In genomic region chr13:54260318-54260717, GRCm38 (mm10) we compare ENCODE assay signal across 7 mouse cellular contexts.
DNase-seq lines count a peak whose midpoint lies in the region; ATAC-seq and TF ChIP-seq lines count a peak whose summit lies in the region.

No protein-coding gene starts in this region.

- no peak overlapping the region for H3K9ac ChIP-seq in limb, embryonic 14.5 days (ENCODE audit: low read depth, low read length, severe bottlenecking)
- H3K9ac ChIP-seq in liver, postnatal 0 days (replicated peaks), result no peak overlapping the region

- no peaks in the 10 kb centered on the region for H3K36me3 ChIP-seq in limb, embryonic 14.5 days (ENCODE audit: control insufficient read depth, insufficient read depth, low read length)
- no peaks in the 10 kb centered on the region for H3K36me3 ChIP-seq in liver, postnatal 0 days (replicated peaks; ENCODE audit: insufficient read depth, low read length)

- no peaks in the 10 kb centered on the region for H3K4me1 ChIP-seq in limb, embryonic 14.5 days (ENCODE audit: control insufficient read depth, insufficient read depth, low read length)
- H3K4me1 ChIP-seq in liver, postnatal 0 days (ENCODE audit: insufficient read depth), result no peaks in the 10 kb centered on the region

- no peak overlapping the region for H3K4me2 ChIP-seq in limb, embryonic 14.5 days (replicated peaks; ENCODE audit: low read depth, low read length, severe bottlenecking)
- H3K4me2 ChIP-seq in liver, postnatal 0 days (ENCODE audit: low read depth, low read length), result no peak overlapping the region

- peak; percentile 42 to 63 for DNase-seq in layer of hippocampus, adult 18-20 months (ENCODE audit: low spot score in 2 of 2)
- no peak for DNase-seq in layer of hippocampus, postnatal 36 days
- peak; percentile 46 for DNase-seq in NIH3T3 (ENCODE audit: low read depth)
- peak; percentile 92 for DNase-seq in brain, adult 2 months (ENCODE audit: low read depth, low spot score)
- peak; percentile 20 for DNase-seq in limb, embryonic 14.5 days (ENCODE audit: low spot score)
- DNase-seq in liver, postnatal 0 days, result no peak

- TF ChIP-seq POLR2A in limb, embryonic 14.5 days (IDR thresholded peaks at IDR 0.05; ENCODE audit: borderline replicate concordance, extremely low read depth, insufficient read depth, insufficient read length), result no peak

- no peak for TF ChIP-seq EP300 in liver, postnatal 0 days (IDR thresholded peaks at IDR 0.05; ENCODE audit: low read depth)

- no peak overlapping the region for H3K27ac ChIP-seq in limb, embryonic 14.5 days (replicated peaks; ENCODE audit: low read depth, low read length)
- H3K27ac ChIP-seq in liver, postnatal 0 days (ENCODE audit: low read depth), result no peak overlapping the region

- no peak for TF ChIP-seq CTCF in liver, postnatal 0 days (IDR thresholded peaks at IDR 0.05; ENCODE audit: low read depth)

- no peaks in the 10 kb centered on the region for H3K27me3 ChIP-seq in limb, embryonic 14.5 days (ENCODE audit: control insufficient read depth, insufficient read depth, low read length)
- H3K27me3 ChIP-seq in liver, postnatal 0 days (ENCODE audit: insufficient read depth, low read length), result no peaks in the 10 kb centered on the region

- H3K9me3 ChIP-seq in limb, embryonic 14.5 days (ENCODE audit: control insufficient read depth, low read length), result no peaks in the 10 kb centered on the region
- H3K9me3 ChIP-seq in liver, postnatal 0 days (ENCODE audit: low read length), result no peaks in the 10 kb centered on the region

- no peak overlapping the region for H3K4me3 ChIP-seq in limb, embryonic 14.5 days (replicated peaks; ENCODE audit: low read length)
- no peak overlapping the region for H3K4me3 ChIP-seq in liver, postnatal 0 days (ENCODE audit: low read depth, low read length)

- 17% methylated on average over 8 of the region's 8 CpGs for WGBS in limb, embryonic 14.5 days
- 20% methylated on average over 8 of the region's 8 CpGs for WGBS in liver, postnatal 0 days (ENCODE audit: insufficient replicate concordance)

- ATAC-seq in limb, embryonic 14.5 days (ENCODE audit: low FRiP score, low read depth), result no peak
- no peak for ATAC-seq in erythroid progenitor cell, adult 5-6 weeks (replicated peaks; ENCODE audit: low FRiP score, poor library complexity, severe bottlenecking)
- no peak for ATAC-seq in liver, postnatal 0 days

Comparison
In these comparisons a context has a peak if more than half of its experiments do, and no peak if none do; other contexts are left out.
1. DNase-seq: peak in layer of hippocampus, adult 18-20 months (2 of 2), NIH3T3 (single experiment), brain, adult 2 months (single experiment) and limb, embryonic 14.5 days (single experiment); none in layer of hippocampus, postnatal 36 days (0 of 2) and liver, postnatal 0 days (single experiment).